Mouse (Mus musculus): ENCODE data around the gene Aoah.

Gene Aoah

GRCm38 (mm10) chr13:20916698-20917511 lies 123.0 kb downstream of the Aoah start:
- no peak for DNase-seq

GRCm38 (mm10) chr13:20920401-20920800 lies 126.5 kb downstream of the Aoah start:
- DNase-seq = no peak

GRCm38 (mm10) chr13:20936016-20936415 lies 142.1 kb downstream of the Aoah start:
- no peak for DNase-seq

GRCm38 (mm10) chr13:20937452-20937851 lies 143.5 kb downstream of the Aoah start:
- DNase-seq = peak in 1 of 2 experiments; percentile 4

GRCm38 (mm10) chr13:20939099-20939498 lies 145.2 kb downstream of the Aoah start:
- DNase-seq = no peak

- DNase-seq = no peak
These were observed 146.5 kb downstream of the Aoah start for GRCm38 (mm10) chr13:20940389-20940788.

- no peak for DNase-seq
These were observed 147.8 kb downstream of the Aoah start for GRCm38 (mm10) chr13:20941707-20942106.

- no peak for DNase-seq
These were observed 169.2 kb downstream of the Aoah start for GRCm38 (mm10) chr13:20963086-20963485.

GRCm38 (mm10) chr13:20981234-20982230 lies 187.6 kb downstream of the Aoah start:
- DNase-seq = no peak

- DNase-seq = no peak
These were observed 191.6 kb downstream of the Aoah start for GRCm38 (mm10) chr13:20985510-20985909.

- DNase-seq = no peak
These were observed 192.0 kb downstream of the Aoah start for GRCm38 (mm10) chr13:20985961-20986360.

- DNase-seq = no peak
These were observed 211.3 kb downstream of the Aoah start for GRCm38 (mm10) chr13:21005238-21005637.

- DNase-seq = no peak
These were observed 211.9 kb downstream of the Aoah start for GRCm38 (mm10) chr13:21005642-21006320.

- no peak for DNase-seq
These were observed 212.4 kb downstream of the Aoah start for GRCm38 (mm10) chr13:21006321-21006653.

- no peak for DNase-seq
These were observed 219.7 kb downstream of the Aoah start for GRCm38 (mm10) chr13:21013659-21014058.

- no peak for DNase-seq
These were observed 230.9 kb downstream of the Aoah start for GRCm38 (mm10) chr13:21024831-21025230.

- no peak for DNase-seq
These were observed 239.3 kb downstream of the Aoah start for GRCm38 (mm10) chr13:21033176-21033575.

GRCm38 (mm10) chr13:21035011-21035410 lies 241.1 kb downstream of the Aoah start:
- no peak for DNase-seq

GRCm38 (mm10) chr13:21035981-21036380 lies 242.1 kb downstream of the Aoah start:
- no peak for DNase-seq

- no peak for DNase-seq
These were observed 246.8 kb downstream of the Aoah start for GRCm38 (mm10) chr13:21040589-21041199.

- DNase-seq = no peak
These were observed 256.2 kb downstream of the Aoah start for GRCm38 (mm10) chr13:21050118-21050517.

GRCm38 (mm10) chr13:21066021-21066420 lies 272.1 kb downstream of the Aoah start:
- no peak for DNase-seq

GRCm38 (mm10) chr13:21074847-21075246 lies 280.9 kb downstream of the Aoah start, which contains the start of gene Olfr1370:
Gene Olfr1370 (minus strand): TSS chr13:21074947.
- no peak for DNase-seq

All from thymus, adult 18-20 months (tissue).